Mouse (Mus musculus): ENCODE measurements around the gene Pgbd5. TPM values are rescaled to one million over a fixed set of nuclear protein-coding genes. Genes with fewer than 3 reads are reported as not detected.

Gene Pgbd5
- total RNA-seq (2022) = 10 to 100 TPM in 3 of 4 experiments, 1 to 10 TPM in 1; 9.0 to 14.1 (median 12.0) TPM

- no peak for DNase-seq
These were observed at the start of gene Pgbd5 for GRCm38 (mm10) chr8:124439558-124439957. Gene Pgbd5 (minus strand): TSS chr8:124439658.

GRCm38 (mm10) chr8:124483356-124484115, 44.1 kb upstream of the Pgbd5 start:
- no peak for DNase-seq

- no peak for DNase-seq
These were observed 43.3 kb upstream of the Pgbd5 start for GRCm38 (mm10) chr8:124482790-124483189.

GRCm38 (mm10) chr8:124480321-124480720, 40.9 kb upstream of the Pgbd5 start:
- DNase-seq = peak; percentile 69

GRCm38 (mm10) chr8:124479251-124479650, 39.8 kb upstream of the Pgbd5 start:
- DNase-seq = no peak

GRCm38 (mm10) chr8:124476701-124477100, 37.2 kb upstream of the Pgbd5 start:
- DNase-seq = no peak

GRCm38 (mm10) chr8:124475690-124476089, 36.2 kb upstream of the Pgbd5 start:
- no peak for DNase-seq

- DNase-seq = no peak
These were observed 25.2 kb upstream of the Pgbd5 start for GRCm38 (mm10) chr8:124464641-124465040.

GRCm38 (mm10) chr8:124463111-124463510, 23.7 kb upstream of the Pgbd5 start:
- DNase-seq = no peak

- no peak for DNase-seq
These were observed 22.7 kb upstream of the Pgbd5 start for GRCm38 (mm10) chr8:124462192-124462591.

- no peak for DNase-seq
These were observed 21.6 kb upstream of the Pgbd5 start for GRCm38 (mm10) chr8:124461103-124461502.

GRCm38 (mm10) chr8:124460660-124461059, 21.2 kb upstream of the Pgbd5 start:
- DNase-seq = no peak

GRCm38 (mm10) chr8:124459627-124460026, 20.2 kb upstream of the Pgbd5 start:
- no peak for DNase-seq

- DNase-seq = peak; percentile 78
These were observed 15.9 kb upstream of the Pgbd5 start for GRCm38 (mm10) chr8:124455359-124455758.

GRCm38 (mm10) chr8:124450192-124450895, 10.9 kb upstream of the Pgbd5 start:
- no peak for DNase-seq

- DNase-seq = no peak
These were observed 9.7 kb upstream of the Pgbd5 start for GRCm38 (mm10) chr8:124448962-124449670.

GRCm38 (mm10) chr8:124436741-124437140, 2.7 kb downstream of the Pgbd5 start:
- DNase-seq = no peak

- DNase-seq = no peak
These were observed 3.7 kb downstream of the Pgbd5 start for GRCm38 (mm10) chr8:124435707-124436243.

GRCm38 (mm10) chr8:124435170-124435569, 4.3 kb downstream of the Pgbd5 start:
- no peak for DNase-seq

- DNase-seq = peak; percentile 95
These were observed 5.2 kb downstream of the Pgbd5 start for GRCm38 (mm10) chr8:124434126-124434790.

- peak; percentile 22 for DNase-seq
These were observed 5.9 kb downstream of the Pgbd5 start for GRCm38 (mm10) chr8:124433451-124434125.

- no peak for DNase-seq
These were observed 8.6 kb downstream of the Pgbd5 start for GRCm38 (mm10) chr8:124430881-124431280.
